Mouse (Mus musculus): ENCODE results near the gene Dnmt3a. TPM values are rescaled to one million over a fixed set of nuclear protein-coding genes. Genes with fewer than 3 reads are reported as not detected.

Dnmt3a gene
- total RNA-seq, 1 experiment from 2014 or later, result 19.2 TPM

DNA sequence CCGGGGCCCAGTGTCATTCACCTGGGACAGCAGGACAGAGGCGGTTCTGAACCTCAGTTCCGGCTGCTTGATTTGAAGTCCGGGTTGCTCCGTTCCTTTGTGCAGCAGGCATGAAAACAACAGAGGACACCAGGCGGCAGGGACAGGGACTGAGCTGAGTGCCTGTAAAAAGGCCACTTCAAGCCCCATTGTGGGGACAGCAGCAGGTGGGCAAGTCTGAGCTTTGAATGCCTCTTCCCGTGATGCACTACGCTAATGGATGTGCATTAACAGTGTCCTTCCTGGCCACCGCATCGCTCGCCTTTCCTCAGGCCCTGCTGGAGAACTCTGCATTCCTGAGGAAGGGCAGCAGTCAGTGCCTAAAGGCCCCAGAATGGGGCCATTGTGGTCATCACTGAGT is 136.2 kb downstream of the Dnmt3a start:
- ATAC-seq (ENCODE audit: extremely low read depth, insufficient number of reproducible peaks, low FRiP score, poor library complexity, severe bottlenecking), result no peak

DNA sequence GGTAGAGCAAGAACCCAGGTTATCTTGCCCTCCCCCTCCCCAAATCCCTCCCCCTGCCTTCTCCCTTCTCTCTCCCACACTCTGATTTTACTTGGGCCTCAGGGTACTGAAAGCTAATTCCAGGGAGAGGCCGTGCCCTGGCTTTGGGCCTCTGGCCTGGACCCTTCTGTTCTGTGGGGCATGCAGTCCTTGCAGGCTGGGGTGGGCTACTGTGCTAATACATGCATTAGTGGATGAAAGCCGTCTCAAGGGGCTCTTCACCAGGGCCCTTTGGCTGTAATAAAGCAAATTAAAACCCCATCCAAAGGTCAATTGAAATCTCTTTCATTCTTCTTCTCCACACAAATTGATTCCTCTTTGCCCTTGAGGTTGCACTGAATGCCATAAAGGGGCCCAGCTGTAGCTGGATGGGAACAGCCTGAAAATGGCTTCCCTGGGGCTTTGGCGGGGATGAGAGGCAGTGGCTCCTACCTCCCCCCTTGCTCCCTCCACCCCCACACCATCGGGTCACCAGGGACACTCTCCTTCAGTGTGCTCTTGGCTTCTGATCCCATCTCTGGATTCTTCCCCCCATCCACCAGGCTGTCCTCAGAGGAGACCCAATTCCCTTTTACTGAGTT is 138.8 kb downstream of the Dnmt3a start:
- no peak for ATAC-seq (ENCODE audit: extremely low read depth, insufficient number of reproducible peaks, low FRiP score, poor library complexity, severe bottlenecking)

DNA sequence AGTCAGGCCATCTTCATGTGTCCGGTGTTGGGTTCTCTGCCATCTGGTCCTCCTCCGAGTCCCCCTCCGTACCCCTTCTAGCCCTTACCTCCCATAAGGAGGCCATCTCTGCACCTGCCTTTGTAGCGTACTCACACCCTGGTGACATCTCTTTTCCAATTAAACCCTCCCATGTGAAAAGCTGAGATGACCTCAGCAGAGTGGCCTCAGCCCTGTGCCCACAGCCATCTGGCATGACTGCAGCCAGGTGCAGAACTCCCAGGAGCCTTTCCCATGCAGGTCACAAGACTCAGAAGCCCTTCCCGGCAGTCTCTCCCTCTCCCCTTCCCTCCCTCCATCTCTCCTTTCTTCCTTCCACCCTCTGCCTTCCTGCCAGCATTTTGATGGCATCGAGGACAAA is 141.7 kb downstream of the Dnmt3a start:
- 0 out of 2 replicates have a peak, but pooled peaks have one; percentile 16 for ATAC-seq (ENCODE audit: extremely low read depth, insufficient number of reproducible peaks, low FRiP score, poor library complexity, severe bottlenecking)

DNA sequence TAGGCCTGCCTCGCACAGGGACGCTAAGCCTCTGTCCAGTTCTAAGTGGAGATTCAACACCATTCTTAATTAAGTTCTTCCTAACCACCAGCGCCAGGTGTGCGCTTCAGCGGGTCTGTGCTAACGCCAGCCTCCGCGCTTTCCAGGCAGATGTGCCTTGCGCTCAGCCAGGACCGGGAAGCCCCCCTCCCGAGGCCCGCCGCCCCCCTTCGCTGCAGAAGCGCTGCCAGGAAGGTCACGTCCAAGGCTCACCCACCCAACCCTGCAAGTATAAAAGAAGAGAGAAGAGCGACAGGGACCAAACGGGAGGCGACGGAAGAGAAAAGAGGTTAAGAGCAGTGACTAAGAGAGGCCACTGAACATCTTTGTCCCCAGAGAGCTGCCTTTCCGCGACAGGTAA is 148.8 kb downstream of the Dnmt3a start, which contains the start of gene Pomc:
Pomc (plus strand) TSS at position 301 of the 400 bp plus-strand sequence.
- no peak for ATAC-seq (ENCODE audit: extremely low read depth, insufficient number of reproducible peaks, low FRiP score, poor library complexity, severe bottlenecking)

DNA sequence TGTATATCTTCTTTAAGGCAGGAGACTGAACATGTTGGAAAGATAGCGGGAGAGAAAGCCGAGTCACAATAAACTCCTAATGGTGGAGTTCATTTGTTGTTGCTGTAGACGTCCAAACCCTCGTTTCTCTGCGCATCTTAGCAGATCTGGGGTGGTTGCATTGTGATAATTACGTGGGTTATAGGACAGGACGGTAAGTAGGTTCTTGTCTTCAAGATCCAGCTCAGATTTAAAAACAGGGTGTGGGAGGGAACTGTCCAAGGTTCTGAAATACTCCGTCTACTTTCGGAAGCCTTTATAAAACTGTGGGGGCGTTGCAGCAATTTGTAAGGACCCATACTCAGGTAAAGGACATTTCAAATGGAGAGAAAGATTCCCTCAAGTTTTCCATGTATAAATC is 149.6 kb downstream of the Dnmt3a start:
- no peak for ATAC-seq (ENCODE audit: extremely low read depth, insufficient number of reproducible peaks, low FRiP score, poor library complexity, severe bottlenecking)

DNA sequence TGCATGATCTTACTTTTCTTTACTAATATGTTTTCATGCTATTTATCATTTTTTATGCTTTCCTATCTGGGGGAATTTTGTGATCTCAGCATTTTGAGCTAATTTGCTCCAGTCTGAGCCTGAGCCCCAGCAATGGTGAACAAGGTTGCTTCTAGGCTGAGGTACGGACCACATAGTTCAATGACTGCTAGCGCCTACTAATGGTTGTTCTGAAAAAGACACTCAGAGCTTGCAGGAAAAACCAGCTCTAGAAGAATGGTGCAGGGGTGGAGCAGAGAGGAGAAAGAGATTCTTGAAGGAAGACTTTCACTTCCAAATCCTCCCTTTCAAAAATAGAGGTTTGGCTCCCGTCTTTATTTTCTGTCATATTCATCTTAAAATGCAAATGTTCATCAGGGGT is 150.5 kb downstream of the Dnmt3a start:
- no peak for ATAC-seq (ENCODE audit: extremely low read depth, insufficient number of reproducible peaks, low FRiP score, poor library complexity, severe bottlenecking)

DNA sequence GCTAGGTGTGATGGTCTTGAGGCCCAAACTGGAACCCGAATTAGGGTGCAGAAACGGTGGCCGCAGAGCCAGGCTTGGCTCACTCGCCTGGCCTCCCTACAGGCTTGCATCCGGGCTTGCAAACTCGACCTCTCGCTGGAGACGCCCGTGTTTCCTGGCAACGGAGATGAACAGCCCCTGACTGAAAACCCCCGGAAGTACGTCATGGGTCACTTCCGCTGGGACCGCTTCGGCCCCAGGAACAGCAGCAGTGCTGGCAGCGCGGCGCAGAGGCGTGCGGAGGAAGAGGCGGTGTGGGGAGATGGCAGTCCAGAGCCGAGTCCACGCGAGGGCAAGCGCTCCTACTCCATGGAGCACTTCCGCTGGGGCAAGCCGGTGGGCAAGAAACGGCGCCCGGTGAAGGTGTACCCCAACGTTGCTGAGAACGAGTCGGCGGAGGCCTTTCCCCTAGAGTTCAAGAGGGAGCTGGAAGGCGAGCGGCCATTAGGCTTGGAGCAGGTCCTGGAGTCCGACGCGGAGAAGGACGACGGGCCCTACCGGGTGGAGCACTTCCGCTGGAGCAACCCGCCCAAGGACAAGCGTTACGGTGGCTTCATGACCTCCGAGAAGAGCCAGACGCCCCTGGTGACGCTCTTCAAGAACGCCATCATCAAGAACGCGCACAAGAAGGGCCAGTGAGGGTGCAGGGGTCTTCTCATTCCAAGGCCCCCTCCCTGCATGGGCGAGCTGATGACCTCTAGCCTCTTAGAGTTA is 154.2 kb downstream of the Dnmt3a start:
- ATAC-seq (ENCODE audit: extremely low read depth, insufficient number of reproducible peaks, low FRiP score, poor library complexity, severe bottlenecking), result peak; percentile 82

DNA sequence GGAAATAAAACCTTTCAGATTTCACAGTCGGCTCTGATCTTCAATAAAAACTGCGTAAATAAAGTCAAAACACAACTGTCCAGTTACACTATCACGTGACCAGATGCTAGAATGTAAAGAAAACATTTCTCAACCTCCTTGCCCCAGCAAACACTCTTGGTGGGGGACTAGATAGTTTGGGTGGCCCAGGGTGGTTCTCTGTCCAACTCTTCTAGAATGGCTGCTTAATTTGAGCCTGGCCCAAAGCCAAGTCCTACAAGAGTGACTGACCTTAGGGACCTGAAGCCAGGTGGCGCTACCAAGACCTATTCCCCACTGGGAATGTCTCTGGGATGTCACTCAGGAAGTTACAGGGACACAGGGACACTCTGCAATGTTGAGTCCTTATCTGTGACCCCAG is 154.7 kb downstream of the Dnmt3a start:
- no peak for ATAC-seq (ENCODE audit: extremely low read depth, insufficient number of reproducible peaks, low FRiP score, poor library complexity, severe bottlenecking)

Other genes starting within 250 kb of the Dnmt3a start
- gene Dtnb, start 233.6 kb upstream of the Dnmt3a start, total RNA-seq (2017), result 24.7 and 27.7 TPM in 2 replicates
- 0.70 and 1.2 TPM in 2 replicates for gene Pomc, start 148.9 kb downstream of the Dnmt3a start, total RNA-seq (2017)
- 0.12 TPM in 1 of 2 replicates, not detected in the other for gene Efr3b, start 232.9 kb downstream of the Dnmt3a start, total RNA-seq (2017)